ENCODE assay signal across 10 mouse cellular contexts in genomic region chr1:180427685-180428084, GRCm38 (mm10). TPM values are rescaled to one million over a fixed set of nuclear protein-coding genes. Genes with fewer than 3 reads are reported as not detected.
DNase-seq lines count a peak whose midpoint lies in the region; ATAC-seq and TF ChIP-seq lines count a peak whose summit lies in the region.
"Had no signal": no experiment of that assay in that cellular context is flagged by ENCODE, and none has a peak within 500 bp of the region (broad histone marks: within the 10 kb centered on the region; RNA-seq: fewer than 3 reads in every experiment).

No protein-coding gene starts in this region.

- TF ChIP-seq CTCF in brain, embryonic 14.5 days (IDR thresholded peaks at IDR 0.05; ENCODE audit: borderline replicate concordance, extremely low read depth, insufficient read depth, insufficient read length) = no peak

- H3K4me2 ChIP-seq in kidney, embryonic 16.5 days (replicated peaks; ENCODE audit: low read depth, low read length) = no peak overlapping the region

- H3K27me3 ChIP-seq in kidney, embryonic 16.5 days (ENCODE audit: insufficient read depth, low read length) = no peaks in the 10 kb centered on the region

- H3K9me3 ChIP-seq in kidney, embryonic 16.5 days (ENCODE audit: low read length) = no peaks in the 10 kb centered on the region

- H3K4me1 ChIP-seq in kidney, embryonic 16.5 days (ENCODE audit: insufficient read depth, low read length) = peaks cover 10% of the 10 kb centered on the region

- ATAC-seq in frontal cortex, adult (ENCODE audit: low TSS enrichment) = peak; percentile 76
- no peak for ATAC-seq in kidney, embryonic 16.5 days (ENCODE audit: low FRiP score, low TSS enrichment)

- no peak for TF ChIP-seq POLR2A in brain, embryonic 14.5 days (IDR thresholded peaks at IDR 0.05; ENCODE audit: borderline replicate concordance, extremely low read depth, insufficient read depth, insufficient read length, poor library complexity, severe bottlenecking)

- no peak overlapping the region for H3K27ac ChIP-seq in kidney, embryonic 16.5 days (ENCODE audit: low read length)

- no peaks in the 10 kb centered on the region; the same call in 1 of the 2 replicates for H3K36me3 ChIP-seq in kidney, embryonic 16.5 days (ENCODE audit: insufficient read depth, low read length)

- whole genome bisulfite sequencing in kidney, embryonic 16.5 days = 48% methylated on average over 10 of the region's 10 CpGs

- intact Hi-C loops in left cerebral cortex, postnatal 14 days (cut with DNase I) = loop anchor here (2.0 to 10.0 kb wide), 3 partner anchors 121 to 253 kb away; no protein-coding TSS in a partner anchor
- intact Hi-C loops in left cerebral cortex, postnatal 4 days (cut with DNase I) = no loop called here

- no peak overlapping the region for H3K4me3 ChIP-seq in kidney, embryonic 16.5 days (ENCODE audit: low read length)

- no peak overlapping the region; the same call in 1 of the 2 replicates for H3K9ac ChIP-seq in kidney, embryonic 16.5 days (replicated peaks; ENCODE audit: low read length)

- no peak for DNase-seq in frontal cortex, postnatal 25 days (ENCODE audit: low spot score in 2 of 2)
- peak; percentile 56 to 83 for DNase-seq in left cerebral cortex, postnatal 14 days (ENCODE audit: low spot score in 2 of 2)
- no peak for DNase-seq in left cerebral cortex, postnatal 4 days
- DNase-seq in brain, embryonic 14.5 days (ENCODE audit: low read depth) = peak; percentile 29
- DNase-seq in naive thymus-derived CD4-positive, alpha-beta T cell, adult 2 months (ENCODE audit: low read depth) = peak; percentile 35
- no peak for DNase-seq in testis, postnatal 10 days (ENCODE audit: low spot score)
- DNase-seq: cerebellum, adult 11-12 months had no signal

RNA-seq across cellular contexts. Expression of gene Stum, which starts 55.6 kb away (rescaled TPM):
- 100 to 1,000 TPM; 146 to 150 TPM for total RNA-seq in left cerebral cortex, postnatal 14 days (2021)
- total RNA-seq in left cerebral cortex, postnatal 4 days (2021) = 10 to 100 TPM; 86.3 to 98.1 TPM
- 10.2 and 11.6 TPM in 2 replicates for polyA plus RNA-seq in brain, embryonic 14.5 days (2012; rRNA removed)
- 1.3 and 2.2 TPM in 2 replicates for polyA plus RNA-seq in kidney, embryonic 16.5 days (2015; fragmentation: Nextera tagmentation; extraction: Ambion mirVana)
- polyA plus RNA-seq: activated CD4-positive, CD25-positive, alpha-beta regulatory T cell, adult 4 months had no signal

Comparison
In these comparisons a context has a peak if more than half of its experiments do, and no peak if none do; other contexts are left out.
1. DNase-seq: peak in left cerebral cortex, postnatal 14 days (2 of 2), brain, embryonic 14.5 days (single experiment) and naive thymus-derived CD4-positive, alpha-beta T cell, adult 2 months (single experiment); none in frontal cortex, postnatal 25 days (0 of 2), left cerebral cortex, postnatal 4 days (single experiment) and testis, postnatal 10 days (single experiment).